Mouse (Mus musculus): Measurements from ENCODE around the gene Gtf2h1.

Gene Gtf2h1

DNA sequence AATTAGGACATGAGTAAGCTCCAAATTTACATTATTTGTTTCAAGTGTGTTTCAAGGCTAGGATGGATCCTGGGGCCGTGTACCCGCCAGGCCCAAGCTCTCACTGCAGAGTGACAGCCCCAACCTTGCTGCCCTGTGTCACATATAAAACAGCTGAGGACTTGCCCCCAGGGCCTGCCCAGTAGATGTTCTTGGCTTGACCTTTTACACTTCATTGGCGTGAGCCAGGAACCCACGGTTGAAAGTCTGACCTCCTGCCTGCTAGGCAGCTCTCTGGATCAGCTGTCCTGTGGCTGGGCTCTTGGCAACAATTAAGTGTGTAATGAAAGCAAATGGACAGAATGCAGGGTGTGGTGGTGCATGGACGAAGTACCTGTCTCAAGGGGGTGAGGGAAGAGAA lies 53.4 kb downstream of the Gtf2h1 start:
- no peak for DNase-seq (ENCODE audit: extremely low spot score, low spot score)

DNA sequence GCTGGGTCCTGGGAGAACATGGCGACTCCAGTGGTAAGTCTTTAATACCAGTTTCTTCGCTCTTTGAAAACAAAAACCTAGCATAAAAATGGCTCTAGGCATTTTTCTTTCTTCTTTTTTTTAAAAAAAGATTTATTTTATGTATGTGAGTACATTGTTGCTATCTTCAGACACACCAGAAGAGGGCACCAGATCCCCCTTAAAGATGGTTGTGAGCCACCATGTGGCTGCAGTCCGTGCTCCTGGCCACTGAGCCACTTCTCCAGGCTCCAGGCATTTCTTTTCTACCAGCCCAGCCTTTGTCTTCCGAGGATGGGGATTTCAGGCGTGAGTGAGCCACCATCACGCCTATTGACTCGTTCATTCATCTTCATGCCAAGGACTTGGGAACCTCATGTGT lies 55.1 kb downstream of the Gtf2h1 start:
- no peak for DNase-seq (ENCODE audit: extremely low spot score, low spot score)

DNA sequence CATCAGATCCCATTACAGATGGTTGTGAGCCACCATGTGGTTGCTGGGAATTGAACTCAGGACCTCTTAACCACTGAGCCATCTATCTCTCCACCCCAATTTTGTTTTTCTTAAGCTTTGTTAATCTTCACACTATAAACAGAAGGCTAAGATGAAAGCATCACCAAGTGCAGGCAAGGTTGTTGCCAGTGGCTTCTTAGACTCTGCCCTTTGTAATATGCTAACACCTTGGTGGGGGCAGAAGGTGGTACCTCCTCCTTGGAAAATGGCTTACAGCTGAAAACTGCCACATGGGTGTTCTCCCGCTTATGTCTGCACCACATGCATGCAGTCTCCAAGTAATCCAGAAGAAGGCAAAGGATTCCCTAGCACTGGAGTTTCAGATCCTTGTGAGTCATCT lies 56.8 kb downstream of the Gtf2h1 start:
- no peak for DNase-seq (ENCODE audit: extremely low spot score, low spot score)

DNA sequence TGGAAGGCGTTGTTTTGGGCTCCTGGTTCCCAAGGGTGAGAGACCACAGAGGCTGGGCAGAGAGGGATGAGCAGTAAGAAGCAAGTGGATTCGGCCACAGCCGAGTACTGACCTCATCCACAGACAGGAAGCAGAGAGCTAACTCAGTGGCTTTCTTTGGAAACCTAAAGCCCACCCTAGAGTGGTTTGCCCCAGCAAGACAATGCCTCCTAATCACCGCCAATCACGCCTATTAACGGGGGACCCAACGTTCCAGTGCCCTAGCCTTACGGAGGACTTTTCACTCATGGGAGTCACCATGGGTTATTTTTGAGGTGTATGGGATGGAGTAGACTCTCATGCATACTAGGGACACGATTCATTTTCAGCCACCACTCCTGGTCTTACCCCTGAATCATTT lies 57.5 kb downstream of the Gtf2h1 start:
- DNase-seq (ENCODE audit: extremely low spot score, low spot score), result no peak

DNA sequence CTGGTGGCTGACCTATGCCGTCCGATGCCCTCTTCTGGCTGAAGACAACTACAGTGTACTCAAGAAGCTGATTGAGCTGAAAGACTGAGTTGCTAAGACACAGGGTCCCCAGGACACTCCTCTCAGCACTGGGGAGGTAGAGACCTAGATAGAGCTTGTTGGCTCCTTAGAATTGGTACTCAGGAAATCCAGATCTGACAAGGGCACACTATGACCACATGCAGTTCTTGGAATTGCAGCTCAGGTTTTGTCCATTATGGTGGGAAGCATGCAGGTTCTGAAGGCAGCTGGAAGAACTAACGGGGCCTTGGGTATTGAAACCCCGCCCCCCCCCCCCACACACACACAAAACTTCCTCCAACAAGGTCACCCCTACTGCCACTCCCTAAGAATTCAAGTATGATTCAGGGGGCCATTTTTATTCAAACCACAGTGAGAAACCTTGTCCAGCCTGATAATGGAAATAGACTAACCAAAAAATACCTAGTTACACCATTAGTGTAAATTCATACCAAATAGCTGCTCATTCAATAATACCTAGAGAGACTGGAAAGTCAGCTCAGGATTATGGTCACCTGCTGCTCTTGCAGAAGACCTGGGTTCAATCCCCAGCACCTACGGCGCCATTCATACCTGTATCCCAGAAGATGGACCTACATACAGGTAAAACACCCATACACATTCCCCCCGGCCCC lies 60.1 kb downstream of the Gtf2h1 start:
- no peak for DNase-seq (ENCODE audit: extremely low spot score, low spot score)

GRCm38 (mm10) chr7:46857436-46857835 lies 61.5 kb downstream of the Gtf2h1 start:
- no peak for DNase-seq (ENCODE audit: extremely low spot score, low spot score)

GRCm38 (mm10) chr7:46859031-46859430 lies 63.1 kb downstream of the Gtf2h1 start:
- no peak for DNase-seq (ENCODE audit: extremely low spot score, low spot score)

DNA sequence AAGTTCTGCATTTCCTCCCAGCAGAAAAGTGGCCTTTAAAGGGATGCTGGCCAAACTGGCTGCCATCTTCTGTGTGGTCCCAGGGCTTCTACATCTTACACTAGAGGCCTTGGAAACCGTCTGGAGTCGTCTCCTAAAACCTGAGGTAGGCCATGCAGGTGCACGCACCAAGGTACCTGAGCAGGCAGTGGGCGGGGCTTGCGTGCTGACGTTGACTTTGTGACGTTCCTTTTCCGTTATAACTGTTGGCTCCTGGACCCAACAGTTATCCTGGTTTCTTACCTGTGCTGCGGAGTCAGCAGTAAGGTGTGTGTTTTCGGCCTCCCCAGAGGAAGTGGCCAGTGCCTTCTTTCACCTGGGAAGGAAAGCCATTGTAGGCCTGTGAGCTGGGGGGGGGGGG lies 65.1 kb downstream of the Gtf2h1 start, which contains the start of gene Ldhc:
Gene Ldhc, plus strand, starts transcription at position 208 of the 400 bp plus-strand sequence.
- DNase-seq (ENCODE audit: extremely low spot score, low spot score), result no peak

GRCm38 (mm10) chr7:46871988-46872387 lies 76.1 kb downstream of the Gtf2h1 start:
- DNase-seq (ENCODE audit: extremely low spot score, low spot score), result no peak
